Mouse (Mus musculus): ENCODE results near the gene Gfi1b. TPM values are rescaled to one million over a fixed set of nuclear protein-coding genes. Genes with fewer than 3 reads are reported as not detected.

The Gfi1b gene
- total and polyA plus RNA-seq, 3 experiments: 82.9 to 277 (median 194) TPM

GRCm38 (mm10) chr2:28618777-28619336, 2.9 kb downstream of the Gfi1b start:
- H3K4me1 ChIP-seq (ENCODE audit: control insufficient read depth in 1 of 2, insufficient read depth in 2 of 2, low read length in 2 of 2): peaks cover 5 to 54% of the 10 kb centered on the region in 2 experiments
- peak overlapping the region; percentile 95 for H3K9ac ChIP-seq (ENCODE audit: control insufficient read depth, low read depth, low read length, poor library complexity, severe bottlenecking)
- TF ChIP-seq POLR2A (IDR thresholded peaks at IDR 0.05; ENCODE audit: control insufficient read depth in 1 of 2, insufficient read depth in 1 of 2, low read depth in 1 of 2, low read length in 2 of 2, poor library complexity in 1 of 2) (0 out of 4 replicates have a peak, but pooled peaks of 1 of the 2 experiments have one; percentile 6), ZC3H11A (IDR thresholded peaks at IDR 0.05; ENCODE audit: low read depth, low read length) (no peak), TCF12 (IDR thresholded peaks at IDR 0.05; ENCODE audit: low read depth, low read length) (0 out of 2 replicates have a peak, but pooled peaks have one; percentile 24), GATA1 (IDR thresholded peaks at IDR 0.05; ENCODE audit: low read depth, low read length) (peak; percentile 55), SIN3A (IDR thresholded peaks at IDR 0.05; ENCODE audit: low read length) (peak; percentile 48), RCOR1 (IDR thresholded peaks at IDR 0.05; ENCODE audit: low read depth, low read length) (peak; percentile 98), HCFC1 (IDR thresholded peaks at IDR 0.05; ENCODE audit: low read depth, low read length) (no peak), ETS1 (IDR thresholded peaks at IDR 0.05; ENCODE audit: low read depth, low read length) (0 out of 2 replicates have a peak, but pooled peaks have one; percentile 12), TAL1 (IDR thresholded peaks at IDR 0.05; ENCODE audit: low read length) (0 out of 2 replicates have a peak, but pooled peaks have one; percentile 28), MYB (IDR thresholded peaks at IDR 0.05; ENCODE audit: low read depth, low read length) (peak; percentile 62; the same call in 1 of the 2 replicates), EP300 (IDR thresholded peaks at IDR 0.05; ENCODE audit: low read depth in 1 of 2, low read length in 2 of 2) (peak; percentile 67 to 76), NELFE (IDR thresholded peaks at IDR 0.05; ENCODE audit: low read depth, low read length) (no peak), ZMIZ1 (IDR thresholded peaks at IDR 0.05; ENCODE audit: low read depth, low read length) (0 out of 2 replicates have a peak, but pooled peaks have one; percentile 12), KAT2A (conservative IDR thresholded peaks at IDR 0.05; ENCODE audit: low read depth, low read length) (no peak), TBP (IDR thresholded peaks at IDR 0.05; ENCODE audit: low read depth, low read length) (0 out of 2 replicates have a peak, but pooled peaks have one; percentile 5)
- no peaks in the 10 kb centered on the region for H3K27me3 ChIP-seq (ENCODE audit: control insufficient read depth in 1 of 2, insufficient read depth in 2 of 2, low read length in 2 of 2)
- peaks cover 53% of the 10 kb centered on the region for H3K79me2 ChIP-seq (ENCODE audit: control insufficient read depth, insufficient read depth, low read length, poor library complexity)
- H3K36me3 ChIP-seq (ENCODE audit: control insufficient read depth in 1 of 2, insufficient read depth in 2 of 2, low read length in 2 of 2): peaks cover 10 to 48% of the 10 kb centered on the region in 2 experiments
- no peaks in the 10 kb centered on the region for H3K9me3 ChIP-seq (replicated peaks; ENCODE audit: insufficient read depth, low read length)
- peak; percentile 59 for DNase-seq (ENCODE audit: low read depth, low spot score)
- peak overlapping the region; percentile 88 to 89 for H3K4me3 ChIP-seq (ENCODE audit: control insufficient read depth in 1 of 2, insufficient read depth in 1 of 2, low read depth in 2 of 2, low read length in 2 of 2)
- peak overlapping the region; percentile 97 for H3K27ac ChIP-seq (ENCODE audit: control insufficient read depth, low read depth, low read length)

- H3K9ac ChIP-seq (ENCODE audit: control insufficient read depth, low read depth, low read length, poor library complexity, severe bottlenecking): peak overlapping the region; percentile 95
- peaks cover 19 to 52% of the 10 kb centered on the region in 2 experiments for H3K36me3 ChIP-seq (ENCODE audit: control insufficient read depth in 1 of 2, insufficient read depth in 2 of 2, low read length in 2 of 2)
Observed at GRCm38 (mm10) chr2:28617498-28618486, 4.0 kb downstream of the Gfi1b start.

More at GRCm38 (mm10) chr2:28617498-28618486, 4.0 kb downstream of the Gfi1b start:
- peak; percentile 73 for DNase-seq (ENCODE audit: low read depth, low spot score)
- Histone ChIP-seq H3K9me3 (replicated peaks; ENCODE audit: insufficient read depth, low read length) (no peaks in the 10 kb centered on the region), H3K4me1 (ENCODE audit: control insufficient read depth in 1 of 2, insufficient read depth in 2 of 2, low read length in 2 of 2) (peaks cover 5 to 54% of the 10 kb centered on the region in 2 experiments), H3K27ac (ENCODE audit: control insufficient read depth, low read depth, low read length) (peak overlapping the region; percentile 97), H3K79me2 (ENCODE audit: control insufficient read depth, insufficient read depth, low read length, poor library complexity) (peaks cover 53% of the 10 kb centered on the region), H3K4me3 (ENCODE audit: control insufficient read depth in 1 of 2, insufficient read depth in 1 of 2, low read depth in 2 of 2, low read length in 2 of 2) (peak overlapping the region; percentile 88 to 89), H3K27me3 (ENCODE audit: control insufficient read depth in 1 of 2, insufficient read depth in 2 of 2, low read length in 2 of 2) (no peaks in the 10 kb centered on the region)
- TF ChIP-seq HCFC1 (IDR thresholded peaks at IDR 0.05; ENCODE audit: low read depth, low read length) (no peak), GATA1 (IDR thresholded peaks at IDR 0.05; ENCODE audit: low read depth, low read length) (peak; percentile 38; the same call in 1 of the 2 replicates), TAL1 (IDR thresholded peaks at IDR 0.05; ENCODE audit: low read length) (peak; percentile 58), USF1 (IDR thresholded peaks at IDR 0.05; ENCODE audit: low read depth, low read length) (no peak), POLR2A (IDR thresholded peaks at IDR 0.05; ENCODE audit: control insufficient read depth in 1 of 2, insufficient read depth in 1 of 2, low read depth in 1 of 2, low read length in 2 of 2, poor library complexity in 1 of 2) (peak in 1 of 2 experiments; percentile 15; a peak in 1 of 4 replicates), NELFE (IDR thresholded peaks at IDR 0.05; ENCODE audit: low read depth, low read length) (peak; percentile 10; the same call in 1 of the 2 replicates), EP300 (IDR thresholded peaks at IDR 0.05; ENCODE audit: low read depth in 1 of 2, low read length in 2 of 2) (peak in 1 of 2 experiments; percentile 44; a peak in 2 of 4 replicates), CHD2 (IDR thresholded peaks at IDR 0.05; ENCODE audit: low read length) (no peak), MAZ (IDR thresholded peaks at IDR 0.05; ENCODE audit: low read depth, low read length) (peak; percentile 91), TCF12 (IDR thresholded peaks at IDR 0.05; ENCODE audit: low read depth, low read length) (peak; percentile 74), ZKSCAN1 (IDR thresholded peaks at IDR 0.05; ENCODE audit: low read depth, low read length) (peak; percentile 93), TBP (IDR thresholded peaks at IDR 0.05; ENCODE audit: low read depth, low read length) (0 out of 2 replicates have a peak, but pooled peaks have one; percentile 28), USF2 (IDR thresholded peaks at IDR 0.05; ENCODE audit: borderline replicate concordance in 1 of 2, insufficient read depth in 1 of 2, low read depth in 1 of 2, low read length in 2 of 2) (no peak), MXI1 (IDR thresholded peaks at IDR 0.05; ENCODE audit: low read depth, low read length) (peak; percentile 2; the same call in 1 of the 2 replicates), CHD1 (IDR thresholded peaks at IDR 0.05; ENCODE audit: low read depth, low read length) (0 out of 2 replicates have a peak, but pooled peaks have one; percentile 56)

Data from MEL (cell line).